Mouse (Mus musculus): Measurements from ENCODE around the gene Nrsn2.
A peak's percentile ranks its signal among the peaks of the same experiment; 100 is the strongest.
"Not testable (repeated sequence)": the region's sequence is repeated elsewhere in the genome, so short reads cannot be mapped to it uniquely, and the experiment has no call there.

Nrsn2 gene

DNA sequence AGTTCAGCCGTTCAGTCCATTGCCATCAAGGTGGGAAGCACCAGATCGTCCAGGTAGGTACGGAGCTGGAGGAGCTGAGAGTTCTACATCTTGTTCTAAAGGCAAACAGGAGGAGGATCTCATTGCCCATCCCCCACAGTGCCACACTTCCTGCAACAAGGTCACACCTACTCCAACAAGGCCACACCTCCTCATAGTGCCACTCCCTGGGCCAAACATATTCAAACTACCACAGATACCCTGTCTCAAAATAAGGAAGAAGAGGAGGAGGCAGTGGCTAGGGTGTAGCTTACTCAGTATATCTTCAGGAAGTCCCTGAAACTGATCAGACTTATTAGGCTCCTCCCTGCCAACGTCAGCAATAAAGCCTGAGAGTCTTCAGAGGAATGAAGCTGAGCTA lies 7.8 kb upstream of the Nrsn2 start:
- no peak for DNase-seq (ENCODE audit: low read depth, low spot score)

DNA sequence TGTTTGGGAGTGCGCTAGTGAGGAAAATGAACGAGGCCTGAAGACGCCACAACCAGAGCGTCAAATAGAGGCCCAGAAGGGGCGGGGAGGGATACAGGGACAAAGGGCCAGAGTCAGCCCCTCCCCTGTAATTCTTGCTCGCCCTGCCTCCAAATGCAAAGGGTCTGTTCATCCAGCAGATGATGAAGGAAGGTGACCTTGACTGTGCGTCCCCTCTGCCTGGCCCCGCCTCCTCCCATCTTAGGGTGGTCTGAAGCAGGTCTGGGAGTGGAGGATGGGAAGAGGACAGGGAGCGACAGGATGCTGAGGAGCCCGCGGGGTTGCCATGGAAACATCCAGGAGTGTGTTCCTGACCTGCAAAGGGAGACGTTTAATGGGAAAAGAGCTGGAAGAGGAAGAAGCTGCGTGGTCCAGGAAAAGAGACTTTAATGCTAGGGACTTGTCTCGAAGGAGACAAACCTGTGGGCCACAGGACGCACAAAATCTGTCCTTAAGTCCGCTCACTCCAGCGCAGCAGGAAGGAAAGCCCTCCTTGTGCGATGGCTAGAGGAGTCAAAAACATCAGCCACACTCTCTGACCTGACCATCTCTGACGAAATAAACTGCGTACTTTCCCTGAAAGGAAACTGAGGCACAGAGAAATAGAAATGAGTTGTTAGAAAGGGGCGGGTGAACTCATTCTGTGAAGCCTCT lies 640 bp downstream of the Nrsn2 start:
- no peak for DNase-seq (ENCODE audit: low read depth, low spot score)

DNA sequence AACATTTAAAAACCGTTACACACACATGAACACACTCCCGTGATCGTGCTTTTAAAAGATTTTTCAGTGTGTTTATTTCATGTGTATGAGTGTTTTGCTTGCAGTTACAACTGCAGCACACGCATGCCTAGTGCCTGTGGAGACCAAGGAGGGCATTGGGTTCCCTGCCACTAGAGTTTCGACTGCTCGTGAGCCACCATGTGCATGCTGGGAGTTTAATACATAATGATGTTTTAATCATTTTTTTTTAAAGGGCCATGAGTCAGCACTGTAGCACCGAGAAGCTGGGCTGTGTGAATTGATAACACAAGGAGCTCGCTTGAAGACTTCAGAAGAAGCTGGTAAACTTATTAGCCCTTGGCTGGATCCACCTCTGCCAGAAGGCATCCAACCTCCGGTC lies 2.9 kb downstream of the Nrsn2 start:
- no peak for DNase-seq (ENCODE audit: low read depth, low spot score)

DNA sequence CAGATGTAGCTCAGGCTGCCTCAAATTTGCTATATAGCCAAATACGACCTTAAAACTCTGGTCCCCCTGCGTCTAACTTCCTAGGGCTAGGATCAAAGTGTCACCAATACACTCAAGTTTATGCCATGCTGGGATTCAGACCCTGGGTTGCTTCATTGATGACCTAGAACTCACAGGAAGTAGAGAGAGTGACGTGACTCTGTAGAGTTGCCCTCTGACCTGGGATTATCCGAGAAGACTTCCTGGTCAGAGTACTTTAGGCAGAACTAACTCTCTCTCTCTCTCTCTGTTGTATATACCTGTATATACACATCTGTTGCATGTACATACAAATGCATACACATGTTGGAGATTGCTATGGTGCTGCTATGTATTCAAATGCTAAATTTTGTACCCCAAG lies 3.8 kb downstream of the Nrsn2 start:
- no peak for DNase-seq (ENCODE audit: low read depth, low spot score)

DNA sequence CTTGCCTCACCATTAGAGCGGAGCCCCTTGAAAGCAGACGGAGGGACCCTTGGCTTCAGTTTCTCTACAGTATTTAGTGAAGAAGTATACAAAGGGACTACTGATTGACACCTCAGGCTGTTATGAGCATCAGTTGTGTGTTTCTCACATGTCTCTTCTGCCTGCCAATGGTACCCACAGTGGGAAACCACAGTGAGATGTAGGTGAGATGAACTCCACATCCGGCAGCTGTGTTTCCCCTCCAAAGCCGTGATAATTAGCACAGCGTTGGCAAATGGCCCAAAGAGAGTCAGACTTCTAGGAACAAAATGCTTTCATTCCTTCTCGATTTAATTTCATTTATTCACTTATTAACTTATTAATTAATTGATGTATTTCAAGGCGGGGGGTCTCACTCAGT lies 4.3 kb downstream of the Nrsn2 start:
- no peak for DNase-seq (ENCODE audit: low read depth, low spot score)

DNA sequence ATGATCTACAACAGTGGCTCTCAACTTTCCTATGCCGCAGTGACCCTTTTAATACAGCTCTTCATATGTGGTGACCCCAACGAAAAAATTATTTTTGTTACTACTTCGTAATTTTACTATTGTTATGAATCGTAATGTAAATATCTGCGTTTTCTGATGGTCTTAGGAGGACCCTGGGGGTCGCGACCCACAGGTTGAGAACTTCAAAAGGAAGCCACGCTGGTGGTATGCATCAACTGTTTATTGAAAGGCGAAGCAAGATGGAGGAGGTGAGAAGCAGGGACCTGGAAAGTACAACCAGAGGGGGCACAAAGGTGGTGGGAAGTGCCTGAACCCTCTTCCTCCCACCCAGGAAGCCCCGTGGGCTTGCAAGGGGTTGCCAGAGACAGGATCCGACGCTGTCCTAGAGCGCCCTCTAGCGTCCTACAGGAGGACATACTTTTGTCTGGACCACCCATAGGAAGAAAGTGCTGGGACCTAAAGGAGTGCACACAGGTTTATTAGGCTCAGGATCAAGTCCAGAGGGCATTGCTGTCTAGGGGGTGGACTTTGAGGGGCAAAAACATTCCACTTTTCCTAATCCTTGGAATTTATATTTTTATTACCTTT lies 7.8 kb downstream of the Nrsn2 start:
- peak; percentile 53 for DNase-seq (ENCODE audit: low read depth, low spot score)

DNA sequence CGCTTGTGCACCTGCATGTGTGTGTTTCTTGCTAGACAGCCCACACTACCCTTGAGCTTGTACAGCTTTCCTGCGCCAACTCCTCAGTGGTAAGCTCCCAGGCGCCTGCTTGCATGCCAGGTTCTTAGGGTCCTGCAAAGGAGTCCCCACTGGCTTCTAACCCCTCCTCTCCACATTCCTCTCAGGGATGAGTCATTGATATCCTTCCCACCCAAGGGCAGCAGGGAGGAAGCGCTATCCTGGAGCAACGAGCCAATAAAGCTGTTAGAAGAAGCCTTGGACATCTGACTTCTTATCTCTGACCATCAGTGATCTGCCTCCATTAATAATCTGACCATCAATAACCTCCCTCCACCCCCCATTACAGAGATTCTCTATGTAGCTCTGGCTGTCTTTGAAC lies 8.5 kb downstream of the Nrsn2 start:
- DNase-seq (ENCODE audit: low read depth, low spot score) = no peak

DNA sequence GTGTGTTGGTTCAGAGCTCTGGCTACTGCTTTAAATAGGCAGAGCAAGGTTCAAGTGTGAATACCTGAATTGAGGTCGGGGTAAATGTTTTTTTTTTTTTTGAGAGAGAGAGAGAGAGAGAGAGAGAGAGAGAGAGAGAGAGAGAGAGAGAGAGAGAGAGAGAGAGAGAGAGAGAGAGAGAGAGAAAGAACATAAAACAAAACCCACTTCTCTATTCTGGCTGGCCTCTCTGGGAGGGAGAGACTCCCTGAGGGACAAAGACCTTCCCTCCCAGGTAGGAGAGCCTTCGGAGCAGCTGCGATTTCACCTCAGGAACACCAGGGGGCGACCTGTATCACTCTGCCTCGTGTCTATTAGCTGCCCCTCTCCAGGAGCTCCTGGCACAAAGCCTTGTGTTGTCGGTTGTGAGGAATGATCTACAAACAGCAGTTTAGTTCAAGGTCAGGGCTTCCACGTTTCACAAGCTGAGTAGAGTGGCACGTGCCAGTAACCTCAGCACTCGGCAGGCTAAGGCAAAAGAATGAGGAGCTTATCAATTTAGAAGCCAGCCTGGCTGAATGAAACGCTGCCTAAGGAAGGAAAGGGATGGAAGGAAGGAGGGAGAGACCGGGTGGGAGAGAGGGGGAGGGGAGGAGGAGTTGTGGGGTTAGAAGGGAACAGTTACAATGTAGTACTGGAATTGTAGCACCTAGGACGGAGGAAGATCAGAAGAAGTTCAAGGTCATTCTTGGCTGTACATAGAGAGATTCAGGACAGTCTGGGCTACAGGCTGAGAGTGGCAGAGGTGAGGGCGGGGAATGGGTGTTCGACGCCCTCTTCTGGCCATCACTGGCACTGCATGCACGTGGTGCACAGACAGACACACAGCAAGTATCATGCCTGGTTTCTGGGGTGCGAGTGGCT lies 12.9 kb downstream of the Nrsn2 start:
- peak; percentile 50 for DNase-seq (ENCODE audit: low read depth, low spot score)

DNA sequence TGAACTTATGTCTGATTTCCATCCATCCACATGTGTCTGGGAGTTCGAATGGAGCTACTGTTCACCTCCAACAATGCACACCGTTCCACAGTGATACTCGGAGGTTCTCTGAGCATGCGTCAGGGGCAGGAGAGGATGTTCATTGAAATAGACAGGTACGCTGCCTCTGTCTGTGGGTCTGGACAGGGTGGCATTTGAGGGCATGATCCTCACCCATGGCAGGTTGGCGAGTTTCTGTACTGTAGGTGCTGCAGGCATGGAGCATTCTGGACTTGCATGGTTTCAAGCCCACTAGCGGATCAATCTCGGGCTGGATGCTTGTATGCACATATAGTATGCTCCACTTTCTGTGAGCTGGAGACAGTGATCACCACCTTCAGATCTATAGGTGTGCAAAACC lies 15.2 kb downstream of the Nrsn2 start:
- no peak for DNase-seq (ENCODE audit: low read depth, low spot score)

DNA sequence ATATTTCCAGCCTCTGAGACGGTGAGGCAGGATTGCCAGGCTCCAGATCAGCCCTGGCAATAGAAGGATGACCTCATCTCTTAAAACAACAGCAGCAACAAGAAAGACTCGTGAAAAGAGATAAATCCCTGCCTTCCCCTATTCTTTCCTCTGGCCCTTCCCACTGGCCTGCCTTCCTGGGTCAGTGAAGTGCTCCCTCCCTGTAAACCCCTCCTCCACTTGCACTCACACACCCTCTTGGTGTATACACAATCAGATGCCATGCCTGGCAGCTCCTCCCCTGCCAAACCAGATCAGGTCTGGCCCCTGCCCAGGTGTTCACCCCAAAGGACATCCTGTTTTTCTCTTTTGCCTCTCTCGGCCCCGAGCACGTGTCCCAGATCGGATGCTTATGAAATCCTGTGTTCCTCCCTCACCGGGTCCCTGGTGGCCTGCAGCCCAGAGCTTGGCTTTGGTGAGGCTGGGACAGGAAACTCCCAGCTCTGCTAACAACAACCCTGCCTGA lies 16.1 kb downstream of the Nrsn2 start:
- DNase-seq (ENCODE audit: low read depth, low spot score) = peak; percentile 73

DNA sequence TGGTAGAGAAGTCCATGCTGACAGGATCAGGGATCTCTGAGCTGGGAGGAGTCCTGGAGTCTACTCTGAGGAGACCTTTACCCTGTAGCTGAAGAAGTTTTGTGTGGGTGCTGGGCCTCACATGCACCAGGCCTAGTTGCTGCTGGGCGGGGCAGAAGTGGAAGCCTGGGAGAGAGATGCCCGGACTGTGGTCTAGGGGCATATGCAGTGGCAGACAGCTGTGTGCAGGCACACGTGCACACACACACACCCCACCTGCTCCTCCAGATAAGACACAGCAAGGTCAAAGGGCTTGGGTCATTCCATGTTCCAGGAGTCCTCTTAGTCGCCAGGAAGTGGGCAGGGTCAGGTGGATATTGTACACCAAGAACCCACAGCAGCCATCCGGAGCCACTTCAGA lies 16.8 kb downstream of the Nrsn2 start:
- DNase-seq (ENCODE audit: low read depth, low spot score) = no peak

DNA sequence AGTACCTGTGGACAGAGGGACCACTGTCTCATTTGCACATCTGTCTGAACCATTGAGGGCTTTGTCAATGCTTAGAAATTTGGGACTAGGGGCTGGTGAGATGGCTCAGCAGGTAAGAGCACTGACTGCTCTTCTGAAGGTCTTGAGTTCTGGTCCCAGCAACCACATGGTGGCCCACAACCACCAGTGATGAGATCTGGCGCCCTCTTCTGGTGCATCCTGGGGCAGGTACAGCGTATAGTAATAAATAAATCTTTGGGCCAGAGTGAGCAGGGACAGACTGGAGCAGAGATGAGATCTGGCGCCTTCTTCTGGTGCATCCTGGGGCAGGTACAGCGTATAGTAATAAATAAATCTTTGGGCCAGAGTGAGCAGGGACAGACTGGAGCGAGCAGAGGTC lies 17.5 kb downstream of the Nrsn2 start:
- not testable (repeated sequence) for DNase-seq (ENCODE audit: low read depth, low spot score)

DNA sequence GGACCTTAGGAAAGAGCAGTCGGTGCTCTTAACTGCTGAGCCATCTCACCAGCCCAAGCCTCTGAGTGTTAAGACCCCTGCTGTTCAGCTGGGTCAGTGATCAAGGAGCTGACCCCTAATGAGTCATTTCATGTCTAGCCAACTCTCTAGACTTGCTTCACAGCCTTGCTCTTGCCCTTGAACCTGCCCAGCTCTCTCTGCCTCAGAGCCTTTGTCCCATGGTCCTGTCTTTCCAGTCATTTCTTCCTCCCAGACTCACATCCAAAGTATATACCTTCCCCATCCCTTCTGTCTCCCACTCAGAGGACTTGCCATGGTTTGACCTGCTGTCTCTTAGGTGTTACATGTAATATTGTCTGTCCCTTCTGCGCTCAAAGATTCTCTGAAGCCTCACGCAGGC lies 19.2 kb downstream of the Nrsn2 start:
- DNase-seq (ENCODE audit: low read depth, low spot score) = no peak

DNA sequence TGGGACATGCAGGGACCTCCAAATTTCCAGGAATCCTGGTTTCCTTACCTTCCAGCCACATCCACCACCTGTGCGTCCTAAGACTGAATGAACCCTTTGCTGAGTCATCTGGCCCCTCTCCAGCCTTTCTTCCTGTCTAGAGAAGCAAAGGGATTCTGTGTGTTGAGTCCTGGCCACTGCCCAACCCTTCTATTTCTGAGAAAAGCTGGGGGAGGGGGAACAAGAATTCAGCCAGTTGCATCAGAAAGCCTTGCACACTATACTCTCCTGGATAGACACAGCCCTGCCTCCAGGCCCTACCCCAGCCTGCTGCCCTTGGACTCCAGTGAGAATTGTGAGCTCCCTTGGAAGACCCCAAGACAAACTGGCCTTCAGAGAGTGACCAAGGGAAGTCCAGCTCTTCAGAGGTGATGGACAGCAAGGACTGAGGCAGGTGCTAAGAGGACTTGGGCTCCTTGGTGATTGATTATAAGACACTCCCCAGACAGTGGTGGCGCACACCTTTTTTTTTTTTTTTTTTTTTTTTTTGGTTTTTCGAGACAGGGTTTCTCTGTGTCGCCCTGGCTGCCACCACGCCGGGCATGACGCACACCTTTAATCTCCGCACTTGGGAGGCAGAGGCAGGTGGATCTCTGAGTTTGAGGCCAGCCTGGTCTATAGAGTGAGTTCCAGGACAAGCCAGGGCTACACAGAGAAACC lies 26.4 kb downstream of the Nrsn2 start:
- no peak for DNase-seq (ENCODE audit: low read depth, low spot score)

DNA sequence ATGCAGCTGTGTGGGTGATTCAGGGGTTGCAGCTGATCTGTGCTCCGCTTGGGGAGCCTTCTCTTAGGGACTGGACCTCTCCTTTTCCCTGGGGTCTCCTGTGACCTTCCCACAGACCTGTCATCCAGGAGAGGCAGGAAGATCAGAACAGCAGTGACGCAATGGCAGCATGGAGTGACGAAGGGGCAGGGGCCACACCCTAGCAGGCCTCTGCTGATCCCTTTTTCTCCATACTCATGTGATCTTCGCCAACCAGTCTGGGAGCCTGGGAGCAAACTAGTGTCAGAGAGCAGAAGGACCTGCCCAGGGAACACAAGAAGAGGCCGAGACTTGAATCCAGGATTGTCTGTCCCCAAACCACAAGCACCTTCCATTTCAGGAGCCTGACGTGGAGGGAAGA lies 27.2 kb downstream of the Nrsn2 start:
- DNase-seq (ENCODE audit: low read depth, low spot score) = no peak

DNA sequence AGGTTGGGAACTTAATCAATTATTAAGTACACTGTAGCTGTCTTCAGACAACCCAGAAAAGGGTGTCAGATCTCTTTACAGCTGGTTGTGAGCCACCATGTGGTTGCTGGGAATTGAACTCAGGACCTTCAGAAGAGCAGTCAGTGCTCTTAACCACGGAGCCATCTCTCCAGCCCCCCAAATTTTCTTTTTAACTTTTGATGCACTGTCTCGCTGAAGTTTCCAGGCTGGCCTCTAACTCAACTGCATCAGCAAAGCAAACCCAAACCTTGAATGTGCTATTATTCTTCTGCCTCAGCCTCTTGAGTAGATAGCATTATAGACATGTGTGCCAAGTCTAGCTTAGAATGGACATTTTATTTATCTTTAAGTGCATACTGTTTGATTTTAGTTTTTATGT lies 28.7 kb downstream of the Nrsn2 start:
- no peak for DNase-seq (ENCODE audit: low read depth, low spot score)

DNA sequence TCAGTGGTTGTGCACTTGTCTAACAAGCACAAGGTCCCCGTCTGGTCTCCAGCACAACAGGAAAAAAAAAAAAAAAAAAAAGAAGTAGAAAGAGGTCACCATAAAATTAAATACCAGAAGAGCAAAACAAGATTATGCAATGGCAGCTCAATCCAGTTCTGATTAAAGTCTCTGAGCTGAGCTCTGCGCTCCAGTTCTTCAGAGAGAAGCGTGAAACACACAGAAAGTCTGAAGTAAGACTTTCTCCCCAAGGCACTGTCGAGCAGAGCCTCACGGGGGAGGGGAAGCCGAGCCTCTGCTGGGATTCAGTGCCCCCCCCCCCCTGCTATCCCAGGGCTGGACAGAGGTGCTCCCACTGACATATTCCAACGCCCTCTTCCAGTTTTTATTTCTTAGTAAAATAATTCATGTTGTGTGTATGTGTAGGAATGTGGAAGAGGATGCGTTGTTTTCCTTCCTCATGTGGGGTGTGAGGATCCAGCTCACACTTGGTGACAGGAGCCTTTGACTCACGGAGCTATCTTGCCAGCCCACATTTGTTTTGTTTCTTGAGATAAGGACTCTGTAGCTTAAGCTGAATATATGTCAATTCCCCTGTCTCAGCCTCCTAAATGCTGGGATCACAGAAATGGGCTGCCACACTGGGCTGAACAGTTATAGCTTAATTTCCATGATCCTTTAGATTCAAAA lies 29.5 kb downstream of the Nrsn2 start:
- no peak for DNase-seq (ENCODE audit: low read depth, low spot score)

DNA sequence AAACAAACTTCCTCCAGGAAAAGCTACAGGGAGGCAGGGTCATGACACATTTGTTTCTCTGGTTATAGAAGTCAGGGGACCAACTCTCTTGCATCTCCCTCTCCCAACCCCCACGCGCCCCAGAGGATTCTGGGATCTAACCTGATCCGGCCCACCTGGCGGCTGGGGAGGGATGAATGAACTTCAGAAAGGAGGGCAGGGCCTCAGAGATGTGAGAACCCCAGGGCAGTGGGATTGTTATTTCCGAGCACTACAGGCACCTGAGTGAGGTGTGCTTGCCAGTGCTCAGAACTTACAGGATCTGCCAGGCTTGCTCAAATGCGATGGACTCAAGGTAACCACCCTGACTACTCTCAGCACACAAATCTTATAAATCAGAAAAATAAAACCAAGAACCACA lies 31.0 kb downstream of the Nrsn2 start:
- no peak for DNase-seq (ENCODE audit: low read depth, low spot score)

DNA sequence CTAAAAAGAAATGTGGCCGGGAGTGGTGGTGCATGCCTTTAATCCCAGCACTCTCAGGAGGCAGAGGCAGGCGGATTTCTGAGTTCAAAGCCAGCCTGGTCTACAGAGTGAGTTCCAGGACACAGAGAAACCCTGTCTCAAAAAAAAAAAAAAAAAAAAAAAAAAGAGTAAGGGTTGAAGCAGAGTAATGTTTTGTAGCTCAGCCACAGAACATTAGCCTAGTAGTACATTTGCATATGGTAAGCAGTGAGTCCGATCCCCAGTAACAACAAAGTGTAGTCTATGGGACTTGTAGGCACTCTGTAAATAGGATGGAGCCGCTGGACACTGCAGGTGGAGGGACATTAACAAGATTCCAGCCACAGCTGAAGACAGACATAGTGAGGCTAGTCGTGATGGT lies 31.5 kb downstream of the Nrsn2 start:
- DNase-seq (ENCODE audit: low read depth, low spot score) = no peak

DNA sequence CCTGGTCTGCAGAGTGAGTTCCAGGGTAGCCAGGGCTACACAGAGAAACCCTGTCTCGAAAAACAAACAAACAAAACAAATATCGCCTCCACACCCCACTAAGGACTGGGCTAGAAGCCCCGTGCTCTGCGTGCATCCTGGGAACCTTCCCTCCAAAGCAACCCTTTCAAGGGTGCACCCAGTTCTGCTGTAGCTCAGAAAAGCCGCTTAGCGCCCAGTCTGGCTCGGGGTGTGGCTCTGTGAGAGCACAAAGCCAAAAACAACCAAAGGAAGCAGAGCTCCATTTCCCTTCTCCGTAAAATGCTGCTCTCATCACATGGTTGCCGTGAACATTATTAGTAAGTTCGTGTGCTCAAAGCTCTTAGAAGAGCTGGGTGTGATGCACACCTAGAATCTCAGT lies 32.1 kb downstream of the Nrsn2 start:
- DNase-seq (ENCODE audit: low read depth, low spot score) = no peak

Measured in skeletal muscle tissue, adult 2 months (tissue).